Mouse (Mus musculus) embryonic fibroblast, embryonic 13.5 days (primary cell): ENCODE data around the gene Extl2. TPM values are rescaled to one million over a fixed set of nuclear protein-coding genes. Genes with fewer than 3 reads are reported as not detected.

Experiments
- H3K27ac ChIP-seq: 2 replicates; pipeline ENCODE4 v1.5.1; 2012; ENCODE audit warnings: low read length, control low read depth, inconsistent platforms; ENCODE audit not compliant: insufficient read depth
- H3K4me1 ChIP-seq: 2 replicates; pipeline ENCODE4 v1.6.1; 2011; ENCODE audit warnings: low read length; ENCODE audit not compliant: control insufficient read depth, insufficient read depth
- H3K4me3 ChIP-seq: 2 replicates; pipeline ENCODE4 v1.5.1; 2011; ENCODE audit warnings: mild to moderate bottlenecking, control low read depth, low read length; ENCODE audit not compliant: insufficient read depth
- CTCF ChIP-seq: IDR thresholded peaks from 2 replicates; pipeline ENCODE4 v1.5.1; 2011; ENCODE audit warnings: mild to moderate bottlenecking, control low read depth, low read length, moderate library complexity, borderline replicate concordance; ENCODE audit not compliant: insufficient read depth
- POLR2A ChIP-seq: IDR thresholded peaks from 2 replicates; pipeline ENCODE4 v1.6.1; 2011; ENCODE audit warnings: low read depth, mild to moderate bottlenecking, control low read depth, low read length, moderate library complexity
- polyA plus RNA-seq: library from polyadenylated mRNA; stranded (reverse); fragments of >200 nt; gene quantifications from 2 replicates; pipeline ENCODE4 v1.2.4, GENCODE M21; 2011; ENCODE audit warnings: low read depth; ENCODE audit not compliant: missing spikeins, insufficient read length

Gene Extl2
- polyA plus RNA-seq, 1 experiment = 33.9 TPM

DNA sequence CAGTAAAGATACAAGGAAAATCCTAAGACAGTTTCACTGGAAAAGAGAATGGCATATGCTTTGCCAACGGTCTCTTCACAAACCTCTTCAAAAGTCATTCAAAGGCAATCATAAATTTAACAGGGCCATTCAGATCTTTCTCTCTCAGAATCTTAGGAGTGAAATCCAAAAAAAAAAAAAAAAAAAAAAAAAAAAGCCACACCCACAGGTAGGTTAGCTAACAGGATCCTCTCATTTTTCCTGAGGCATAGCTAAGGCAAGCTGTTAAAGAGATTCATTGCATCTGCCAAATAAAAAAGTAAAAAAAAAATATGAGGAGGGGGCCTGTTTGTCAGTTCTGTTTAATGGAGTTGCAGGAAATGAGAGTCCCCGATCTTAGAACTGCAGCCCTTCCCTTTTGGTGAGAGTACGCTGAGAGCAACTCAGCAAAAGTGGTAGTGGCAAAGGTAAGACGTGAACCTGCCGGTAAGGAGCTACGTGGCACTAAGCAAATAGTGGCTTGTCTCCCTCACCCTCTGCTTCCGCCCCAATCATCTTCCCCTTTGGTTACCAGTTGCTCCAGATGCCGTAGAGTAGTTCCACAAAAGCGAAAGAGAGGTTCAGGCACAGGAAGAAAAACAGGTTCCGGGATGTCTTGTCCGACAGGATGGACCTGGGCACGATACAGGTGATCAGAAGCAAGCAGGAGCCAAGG is 831 bp upstream of the Extl2 start:
- Histone ChIP-seq H3K4me3 (peak overlapping the region; percentile 96), H3K4me1 (no peaks in the 10 kb centered on the region; the same call in none of the 2 replicates), H3K27ac (peak overlapping the region; percentile 57; the same call in 1 of the 2 replicates)
- TF ChIP-seq POLR2A = no peak
- TF ChIP-seq CTCF = no peak

DNA sequence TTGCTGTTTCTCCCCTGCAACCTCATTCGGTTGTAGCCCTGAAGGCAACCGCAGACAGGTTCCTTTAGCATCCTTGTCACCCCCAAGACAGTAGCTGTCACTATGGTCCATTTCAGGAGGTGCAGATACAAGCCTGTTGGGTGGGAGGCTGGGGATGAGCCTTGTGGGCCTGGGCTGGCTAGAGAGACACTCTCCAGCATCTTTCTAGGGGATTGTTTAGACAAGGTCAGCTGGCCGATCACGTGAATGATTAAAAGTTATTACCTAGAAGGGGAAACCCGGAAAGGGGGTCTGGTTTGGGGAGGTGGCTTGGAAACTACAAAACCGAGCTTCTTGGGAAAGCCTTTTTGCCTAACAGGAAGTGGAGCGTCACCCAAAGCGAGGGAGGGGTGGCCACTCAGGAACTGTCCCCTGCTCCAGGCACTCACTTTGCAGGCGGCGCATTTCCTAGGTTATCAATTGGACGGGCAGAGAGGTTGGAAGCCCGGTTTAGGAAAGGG is 729 bp downstream of the Extl2 start:
- peak overlapping the region; percentile 81 for H3K27ac ChIP-seq
- no peak for TF ChIP-seq CTCF
- peak; percentile 46 for TF ChIP-seq POLR2A

DNA sequence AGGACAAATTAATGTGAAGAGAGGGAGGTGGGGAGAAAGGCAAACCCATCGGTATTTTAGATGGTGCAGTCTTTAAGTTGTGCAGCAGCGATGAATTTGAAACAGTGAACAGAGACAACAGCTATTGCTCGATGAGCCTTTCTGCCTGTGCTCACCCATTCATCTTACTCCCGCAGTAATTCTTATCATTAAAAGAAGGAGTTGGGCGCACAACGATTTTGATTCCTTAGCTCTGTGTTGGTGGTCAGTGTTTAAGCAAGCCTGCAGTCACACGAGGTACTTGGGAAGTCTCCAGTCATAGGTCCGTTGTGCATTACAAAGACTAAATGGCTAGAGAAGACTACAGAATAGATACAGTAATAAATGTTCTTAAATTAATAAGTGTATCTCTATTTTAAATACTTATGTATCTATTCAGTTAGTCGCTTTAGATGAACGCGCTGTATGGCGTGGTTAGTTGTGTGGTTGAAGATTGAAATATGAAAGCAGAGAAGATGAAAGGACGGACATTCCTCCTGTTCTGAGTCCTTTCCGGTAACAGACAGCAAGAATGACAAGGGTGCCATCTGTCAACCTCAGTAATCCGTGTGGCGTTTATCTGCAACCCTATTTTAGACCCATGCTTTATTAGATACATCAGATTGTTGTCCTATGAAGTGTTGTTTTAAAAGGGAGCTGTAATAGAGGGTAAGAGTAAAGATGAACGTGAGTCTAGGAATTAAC is 2.5 kb downstream of the Extl2 start:
- TF ChIP-seq POLR2A (no peak), CTCF (no peak)
- Histone ChIP-seq H3K4me1 (no peaks in the 10 kb centered on the region; the same call in none of the 2 replicates), H3K27ac (no peak overlapping the region), H3K4me3 (no peak overlapping the region)

More for the DNA sequence above, 729 bp downstream of the Extl2 start:
- no peaks in the 10 kb centered on the region; the same call in none of the 2 replicates for H3K4me1 ChIP-seq
- H3K4me3 ChIP-seq = peak overlapping the region; percentile 57

DNA sequence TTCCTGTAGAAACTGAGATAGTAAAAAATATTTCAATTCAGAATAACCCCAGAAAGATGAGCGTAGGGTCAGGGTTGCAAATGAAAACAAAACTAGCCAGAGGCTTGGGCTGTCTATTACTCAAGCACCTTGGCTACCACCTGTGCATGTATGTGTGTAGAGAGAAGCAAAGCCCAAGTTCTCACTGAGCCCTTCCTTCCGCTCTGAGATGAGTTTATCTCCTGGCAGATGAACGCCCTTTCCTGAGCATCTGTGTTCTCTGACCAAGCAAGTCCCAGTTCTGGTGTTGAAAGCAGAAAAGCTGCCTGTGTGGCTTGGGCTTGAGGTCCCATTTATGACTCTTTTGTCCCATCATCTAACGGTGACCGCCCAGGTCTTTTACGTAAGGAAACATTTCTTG is 7.6 kb downstream of the Extl2 start:
- TF ChIP-seq CTCF = no peak
- TF ChIP-seq POLR2A = no peak
- Histone ChIP-seq H3K4me1 (no peaks in the 10 kb centered on the region), H3K27ac (no peak overlapping the region), H3K4me3 (no peak overlapping the region)

DNA sequence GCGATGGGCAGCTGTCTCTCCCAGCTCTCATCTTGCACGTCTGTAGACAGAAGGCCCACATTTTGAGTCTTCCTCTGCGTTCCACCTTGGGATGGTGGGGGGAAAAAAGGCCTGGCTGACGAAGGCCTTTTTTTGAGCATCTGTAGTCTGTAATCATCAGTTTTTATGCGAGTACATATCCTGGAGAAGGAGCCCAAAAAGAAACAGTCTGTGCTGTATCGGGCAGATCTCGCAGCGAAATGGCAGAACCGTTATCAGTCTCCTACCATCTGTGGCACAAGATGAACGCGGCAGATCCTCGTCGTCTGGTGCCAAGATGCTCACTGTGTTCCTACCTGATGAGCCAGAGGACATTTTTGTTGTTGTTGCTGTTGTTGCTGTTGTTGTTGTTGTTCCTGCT is 8.9 kb downstream of the Extl2 start:
- H3K27ac ChIP-seq = no peak overlapping the region
- H3K4me1 ChIP-seq = no peaks in the 10 kb centered on the region
- TF ChIP-seq POLR2A (no peak), CTCF (no peak)
- H3K4me3 ChIP-seq = no peak overlapping the region

DNA sequence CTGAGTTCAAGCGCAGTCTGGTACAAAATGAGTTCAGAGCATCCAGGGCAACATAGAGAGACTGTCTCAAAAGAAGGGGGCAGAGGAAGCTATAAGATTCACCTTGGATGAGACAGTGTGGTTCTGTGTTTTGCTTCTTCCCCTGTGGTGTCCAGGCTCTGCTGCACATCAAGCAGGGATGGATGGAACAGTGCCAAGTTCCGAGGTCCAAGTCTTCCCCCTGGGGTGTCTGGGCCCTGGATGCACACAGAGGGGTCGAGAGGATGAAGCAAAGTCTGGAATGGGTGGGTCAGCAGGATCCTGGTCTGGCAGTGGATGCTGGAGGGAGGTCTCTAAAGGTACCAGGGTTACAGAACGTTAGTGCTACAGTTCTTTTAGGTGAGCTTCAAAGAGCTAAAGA is 11.3 kb downstream of the Extl2 start:
- no peak overlapping the region for H3K4me3 ChIP-seq
- no peaks in the 10 kb centered on the region for H3K4me1 ChIP-seq
- TF ChIP-seq CTCF (no peak), POLR2A (no peak)
- no peak overlapping the region for H3K27ac ChIP-seq

DNA sequence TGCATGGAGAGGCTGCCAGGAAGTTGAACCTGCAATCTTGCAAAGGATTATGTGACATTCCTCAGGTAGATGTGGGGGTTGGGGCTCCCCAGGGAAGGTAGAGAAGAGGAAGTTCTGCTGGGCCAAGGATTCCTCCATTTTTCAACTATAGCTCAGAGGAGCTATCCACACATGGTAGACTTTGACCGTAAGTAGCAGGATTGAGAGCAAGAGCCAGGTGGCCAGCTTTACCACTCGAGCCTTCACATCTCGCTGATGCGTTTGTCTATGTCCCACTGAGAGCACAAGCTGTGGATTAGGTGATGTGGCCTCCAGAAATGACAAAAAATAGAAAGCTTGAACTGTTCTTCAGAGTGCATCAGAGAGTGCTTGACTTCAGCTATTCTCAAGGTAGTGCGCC is 11.9 kb downstream of the Extl2 start:
- H3K4me3 ChIP-seq = no peak overlapping the region
- TF ChIP-seq POLR2A (no peak), CTCF (no peak)
- peaks cover 4% of the 10 kb centered on the region; the same call in 1 of the 2 replicates for H3K4me1 ChIP-seq
- no peak overlapping the region for H3K27ac ChIP-seq

DNA sequence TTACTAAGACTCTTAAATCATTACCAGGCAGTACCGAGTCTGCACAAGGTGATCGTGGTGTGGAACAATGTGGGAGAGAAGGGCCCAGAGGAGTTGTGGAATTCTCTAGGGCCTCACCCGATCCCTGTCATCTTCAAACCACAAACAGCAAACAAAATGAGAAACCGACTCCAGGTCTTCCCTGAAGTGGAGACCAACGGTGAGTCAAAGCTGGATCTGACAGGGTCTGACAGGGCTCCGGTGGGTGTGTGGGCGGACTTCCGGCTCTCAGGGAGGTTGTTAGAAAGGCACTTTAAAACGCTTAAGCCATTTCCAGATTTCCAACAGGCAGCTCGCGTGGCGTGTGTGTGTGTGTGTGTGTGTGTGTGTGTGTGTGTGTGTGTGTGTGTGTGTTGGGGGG is 17.0 kb downstream of the Extl2 start:
- H3K4me1 ChIP-seq = peaks cover 4% of the 10 kb centered on the region; the same call in 1 of the 2 replicates
- H3K4me3 ChIP-seq = no peak overlapping the region
- TF ChIP-seq CTCF (no peak), POLR2A (no peak)
- peak overlapping the region; percentile 39; the same call in 1 of the 2 replicates for H3K27ac ChIP-seq

DNA sequence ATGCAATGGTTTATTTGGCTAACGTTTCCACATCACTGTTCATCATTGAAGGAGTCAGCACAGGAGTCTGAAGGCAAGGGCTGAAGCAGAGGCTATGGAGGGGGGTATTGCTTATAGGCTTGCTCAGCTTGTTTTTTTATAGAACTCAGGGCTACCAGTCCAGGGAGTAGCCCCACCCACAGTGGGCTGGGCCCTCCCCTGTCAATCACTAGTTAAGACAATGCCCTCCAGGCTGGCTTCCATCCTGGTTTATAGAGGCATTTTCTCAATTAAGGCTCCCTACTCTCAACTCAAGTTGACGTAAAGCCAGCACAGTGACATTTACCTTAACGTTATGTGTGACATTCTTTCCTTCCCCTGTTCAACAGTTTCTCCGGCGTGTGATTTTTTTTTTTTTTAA is 17.4 kb downstream of the Extl2 start:
- no peak overlapping the region; the same call in 1 of the 2 replicates for H3K27ac ChIP-seq
- TF ChIP-seq POLR2A (no peak), CTCF (no peak)
- H3K4me3 ChIP-seq = no peak overlapping the region
- peaks cover 4% of the 10 kb centered on the region; the same call in 1 of the 2 replicates for H3K4me1 ChIP-seq

DNA sequence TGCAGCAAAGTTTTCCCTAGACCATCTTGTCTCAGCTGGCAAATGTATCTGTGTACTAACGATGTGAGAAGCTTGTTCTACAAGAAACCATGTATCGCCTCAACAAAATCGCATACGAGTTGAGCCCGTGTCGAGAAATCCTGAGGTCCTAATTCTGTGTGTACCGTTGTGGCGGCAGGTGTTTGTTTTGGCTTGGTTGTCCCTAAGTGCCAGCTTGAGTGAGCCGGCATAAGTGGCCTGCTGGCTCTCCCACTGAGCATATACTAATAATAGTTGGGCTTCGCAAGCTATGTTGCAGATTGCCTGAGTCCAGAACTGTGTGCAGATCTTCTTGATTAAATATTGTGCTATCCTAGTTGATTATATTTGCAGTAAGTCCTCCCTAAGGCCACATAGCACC is 18.4 kb downstream of the Extl2 start:
- H3K27ac ChIP-seq = no peak overlapping the region
- no peak overlapping the region for H3K4me3 ChIP-seq
- H3K4me1 ChIP-seq = peaks cover 4% of the 10 kb centered on the region; the same call in 1 of the 2 replicates
- no peak for TF ChIP-seq CTCF
- TF ChIP-seq POLR2A = no peak
